Mouse (Mus musculus): ENCODE data around the gene Dlg1.

GRCm38 (mm10) chr16:31682291-31682690 is 19.0 kb downstream of the Dlg1 start:
- TF ChIP-seq CHD2 (IDR thresholded peaks at IDR 0.05; ENCODE audit: low read depth, low read length) (no peak), MAFK (IDR thresholded peaks at IDR 0.05; ENCODE audit: insufficient read depth, low read depth, low read length) (no peak), ZNF384 (IDR thresholded peaks at IDR 0.05; ENCODE audit: low read depth, low read length) (no peak), ZC3H11A (IDR thresholded peaks at IDR 0.05; ENCODE audit: borderline replicate concordance, low read depth, low read length) (no peak)

All from ES-E14 (cell line).